Mouse (Mus musculus): ENCODE data around the gene Kif1b.
"Not testable (repeated sequence)": the region's sequence is repeated elsewhere in the genome, so short reads cannot be mapped to it uniquely, and the experiment has no call there.

The Kif1b gene

GRCm38 (mm10) chr4:149223453-149223852 lies 84.0 kb downstream of the Kif1b start:
- no peak for DNase-seq (ENCODE audit: low read depth in 1 of 2, low spot score in 2 of 2)

GRCm38 (mm10) chr4:149220481-149220880 lies 87.0 kb downstream of the Kif1b start:
- no peak for DNase-seq (ENCODE audit: low read depth in 1 of 2, low spot score in 2 of 2)

- DNase-seq (ENCODE audit: low read depth in 1 of 2, low spot score in 2 of 2): no peak
Measured at GRCm38 (mm10) chr4:149220042-149220473, 87.4 kb downstream of the Kif1b start.

DNA sequence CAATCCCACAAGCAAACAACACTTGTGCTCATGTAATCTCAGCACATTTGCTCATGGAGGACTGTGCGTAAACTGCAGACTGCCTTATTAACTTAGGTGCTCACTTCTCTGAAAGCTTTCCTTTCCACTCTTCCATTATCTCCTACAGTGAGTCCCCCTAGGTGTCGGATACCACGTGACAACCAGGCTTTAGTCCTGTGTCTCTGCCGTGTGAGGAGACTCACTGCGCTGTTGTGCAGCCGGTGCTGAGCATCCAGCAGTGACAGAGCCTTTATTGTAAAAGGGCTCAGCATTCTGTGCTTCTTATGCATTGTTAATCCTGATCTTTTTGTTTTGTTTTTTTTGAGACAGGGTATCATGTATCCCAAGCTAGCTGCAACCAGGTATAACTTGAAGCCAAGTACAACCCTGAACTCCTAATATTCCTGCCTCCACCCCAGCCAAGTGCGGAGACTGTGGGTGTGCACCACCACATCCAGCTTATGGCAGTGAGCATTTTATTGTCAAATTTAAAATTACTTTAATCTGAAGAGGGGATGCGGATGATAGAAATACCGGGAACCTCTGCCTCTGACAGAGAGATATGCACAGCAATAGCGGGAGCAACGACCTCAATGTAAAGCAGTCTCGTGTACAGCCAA lies 88.0 kb downstream of the Kif1b start:
- DNase-seq (ENCODE audit: low read depth in 1 of 2, low spot score in 2 of 2): no peak

GRCm38 (mm10) chr4:149218476-149218875 lies 89.0 kb downstream of the Kif1b start:
- DNase-seq (ENCODE audit: low read depth in 1 of 2, low spot score in 2 of 2): no peak

DNA sequence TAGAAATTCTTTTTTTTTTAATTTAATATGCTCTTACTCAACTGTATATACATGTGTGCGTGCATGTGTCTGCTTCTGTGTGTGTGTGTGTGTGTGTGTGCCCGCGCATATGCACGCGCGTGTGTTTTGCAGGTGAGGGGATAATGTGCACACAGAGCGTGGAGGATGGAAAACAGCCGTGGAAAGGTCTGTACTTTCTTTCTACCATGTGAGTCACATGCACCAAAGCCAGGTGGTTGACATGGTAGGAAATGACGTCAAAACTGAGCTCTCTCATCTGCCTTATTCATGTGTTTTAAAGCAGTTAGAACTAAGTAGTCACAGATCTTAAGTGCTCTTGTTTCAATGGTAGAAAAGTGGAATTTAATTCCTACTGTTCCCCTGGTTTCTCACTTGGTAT lies 91.5 kb downstream of the Kif1b start:
- DNase-seq (ENCODE audit: low read depth in 1 of 2, low spot score in 2 of 2): no peak

- DNase-seq (ENCODE audit: low read depth in 1 of 2, low spot score in 2 of 2): no peak
Measured at GRCm38 (mm10) chr4:149215397-149215796, 92.1 kb downstream of the Kif1b start.

DNA sequence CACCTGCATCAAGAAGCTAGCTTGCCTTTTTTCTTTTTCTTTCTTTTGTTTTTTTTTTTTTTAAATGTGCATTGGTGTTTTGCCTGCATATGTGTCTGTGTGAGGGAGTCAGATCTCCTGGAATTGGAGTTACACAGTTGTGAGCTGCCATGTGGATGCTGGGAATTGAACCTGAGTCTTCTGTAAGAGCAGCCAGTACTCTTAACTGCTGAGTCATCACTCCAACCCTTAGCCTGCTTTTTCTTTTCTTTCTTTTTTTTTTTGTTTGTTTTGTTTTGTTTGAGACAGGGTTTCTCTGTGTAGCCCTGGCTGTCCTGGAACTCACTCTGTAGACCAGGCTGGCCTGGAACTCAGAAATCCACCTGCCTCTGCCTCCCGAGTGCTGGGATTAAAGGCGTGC lies 93.0 kb downstream of the Kif1b start:
- not testable (repeated sequence) for DNase-seq (ENCODE audit: low read depth in 1 of 2, low spot score in 2 of 2)

- DNase-seq (ENCODE audit: low read depth in 1 of 2, low spot score in 2 of 2): no peak
Measured at GRCm38 (mm10) chr4:149213466-149213865, 94.0 kb downstream of the Kif1b start.

GRCm38 (mm10) chr4:149211441-149211840 lies 96.1 kb downstream of the Kif1b start:
- DNase-seq (ENCODE audit: low read depth in 1 of 2, low spot score in 2 of 2): not testable (repeated sequence)

DNA sequence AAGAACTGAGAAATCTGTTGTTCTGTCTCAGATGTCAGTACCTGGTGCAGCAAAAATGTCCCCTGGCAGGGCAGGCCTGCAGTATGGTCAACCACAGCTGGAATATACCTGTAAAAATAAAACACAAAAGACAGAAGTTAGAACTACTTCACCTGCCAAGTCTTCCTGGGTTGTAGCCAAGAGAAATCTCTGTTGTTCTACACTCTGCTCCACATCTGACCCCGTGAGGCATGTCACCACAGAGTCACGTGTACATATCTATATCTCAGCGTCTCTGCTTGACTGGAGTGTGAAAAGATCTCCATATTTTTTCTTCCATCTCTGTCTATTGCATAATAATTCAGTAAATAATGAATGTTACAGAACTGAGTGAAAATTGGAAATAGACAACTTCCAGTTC lies 105.0 kb downstream of the Kif1b start:
- DNase-seq (ENCODE audit: low read depth in 1 of 2, low spot score in 2 of 2): no peak

DNA sequence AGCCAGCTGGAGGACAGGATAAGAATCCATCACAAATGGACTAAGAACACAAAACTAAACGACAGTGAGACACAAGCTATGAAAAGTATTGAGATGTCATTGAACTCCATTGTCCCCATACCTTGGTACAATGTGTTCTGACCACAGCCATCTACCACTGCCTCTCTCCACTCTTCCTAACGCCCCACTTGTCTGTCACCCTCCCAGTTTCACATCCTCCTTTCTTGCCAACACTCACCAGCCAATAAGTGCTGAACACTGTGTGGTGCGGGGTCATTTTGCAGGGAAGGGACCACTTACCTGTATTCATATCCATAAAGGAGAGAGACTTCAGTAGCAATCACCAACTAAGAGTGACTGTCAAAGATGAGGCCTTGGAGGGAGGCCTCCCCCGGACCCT lies 106.4 kb downstream of the Kif1b start:
- DNase-seq (ENCODE audit: low read depth in 1 of 2, low spot score in 2 of 2): peak in 1 of 2 experiments; percentile 13

- DNase-seq (ENCODE audit: low read depth in 1 of 2, low spot score in 2 of 2): no peak
Measured at GRCm38 (mm10) chr4:149197180-149197579, 110.3 kb downstream of the Kif1b start.

DNA sequence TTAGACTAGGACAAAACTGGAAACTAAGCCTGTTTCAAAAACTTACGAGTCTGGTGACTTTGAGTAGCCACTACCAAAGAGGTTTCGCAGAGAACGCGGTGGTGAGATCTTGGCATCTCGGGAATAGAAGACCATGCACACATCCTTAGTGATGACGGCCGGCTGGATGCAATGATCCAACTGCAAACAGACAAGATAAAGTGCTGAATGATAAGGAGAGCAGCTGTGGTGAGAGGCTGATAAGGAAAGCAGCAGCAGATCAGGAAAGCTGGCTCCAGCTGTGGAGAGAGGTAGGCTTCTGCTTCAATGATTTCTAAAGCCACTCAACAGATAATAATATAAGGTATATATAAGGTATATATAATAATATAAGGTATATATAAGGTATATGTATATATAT lies 116.4 kb downstream of the Kif1b start:
- DNase-seq (ENCODE audit: low read depth in 1 of 2, low spot score in 2 of 2): no peak

DNA sequence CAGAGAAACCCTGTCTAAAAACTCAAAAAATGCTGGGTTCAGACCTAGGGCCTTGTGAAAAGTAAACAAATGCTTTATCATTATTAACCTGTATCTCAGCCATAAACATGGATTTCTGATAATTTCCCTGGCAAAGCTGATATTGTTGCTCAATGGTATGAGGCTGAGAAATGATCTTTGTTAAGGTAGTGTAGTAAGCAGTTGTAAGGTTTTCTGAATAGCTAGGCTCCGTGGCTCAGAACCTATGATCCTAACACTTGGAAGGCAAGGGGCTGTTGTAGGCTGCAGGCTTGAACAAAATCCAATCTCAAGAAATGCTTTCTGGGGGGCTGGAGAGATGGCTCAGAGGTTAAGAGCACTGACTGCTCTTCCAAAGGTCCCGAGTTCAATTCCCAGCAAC lies 118.9 kb downstream of the Kif1b start:
- no peak for DNase-seq (ENCODE audit: low read depth in 1 of 2, low spot score in 2 of 2)

DNA sequence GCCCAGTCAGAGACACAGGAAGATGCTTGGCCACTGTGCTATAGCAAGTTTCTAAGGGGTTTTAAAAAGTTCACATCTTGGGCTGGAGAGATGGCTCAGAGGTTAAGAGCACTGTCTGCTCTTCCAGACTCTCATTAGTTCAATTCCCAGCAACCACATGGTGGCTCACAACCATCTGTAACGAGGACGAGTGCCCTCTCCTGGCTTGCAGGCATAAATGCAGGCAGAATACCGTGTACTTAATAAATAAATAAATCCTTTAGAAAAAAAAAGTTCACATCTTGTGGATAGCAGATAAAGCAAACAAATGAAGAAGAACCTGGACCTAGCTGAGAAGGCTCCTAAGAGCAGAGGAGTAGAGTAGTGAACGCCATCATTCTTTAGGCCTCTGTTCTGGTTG lies 124.7 kb downstream of the Kif1b start:
- no peak for DNase-seq (ENCODE audit: low read depth in 1 of 2, low spot score in 2 of 2)

DNA sequence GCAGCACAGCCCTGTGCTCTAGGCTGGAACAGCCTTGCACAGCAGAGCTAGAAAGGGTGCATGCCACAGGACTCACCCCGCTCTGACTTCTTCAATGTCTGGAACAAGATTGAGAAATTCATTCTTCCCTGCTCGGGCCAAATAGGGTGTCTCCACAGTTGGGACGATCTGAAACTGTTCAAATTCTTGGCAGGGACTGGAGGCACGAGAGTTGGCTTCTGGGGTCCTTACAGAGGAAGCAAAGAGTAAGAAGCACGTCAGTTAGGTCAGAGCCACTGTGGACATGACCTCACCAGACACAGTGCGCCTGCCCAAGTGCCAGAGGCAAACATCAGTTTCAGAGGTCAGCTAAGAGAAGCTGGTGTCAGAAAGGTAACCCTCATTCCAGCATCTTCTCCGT lies 125.3 kb downstream of the Kif1b start:
- DNase-seq (ENCODE audit: low read depth in 1 of 2, low spot score in 2 of 2): no peak

- DNase-seq (ENCODE audit: low read depth in 1 of 2, low spot score in 2 of 2): no peak
Measured at GRCm38 (mm10) chr4:149179573-149179972, 127.9 kb downstream of the Kif1b start.

DNA sequence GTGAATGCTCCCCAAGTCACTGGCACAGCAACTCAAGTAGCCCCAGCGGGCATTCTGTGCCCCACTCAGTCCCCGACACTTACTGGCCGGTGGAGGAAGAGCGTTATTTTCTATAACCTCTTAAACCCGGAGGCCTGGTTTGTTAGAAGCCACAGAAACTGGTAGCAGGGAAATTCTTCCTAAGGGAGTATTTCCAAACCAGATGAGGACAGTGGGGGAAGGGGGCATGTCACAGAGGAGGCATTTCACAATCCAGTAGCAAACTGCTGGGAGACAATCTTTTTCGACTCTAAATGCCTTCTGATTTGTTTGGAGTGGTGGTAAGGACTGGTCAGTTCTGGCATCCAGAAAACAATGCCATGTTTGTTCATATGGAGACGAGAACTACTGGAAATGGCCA lies 128.3 kb downstream of the Kif1b start:
- no peak for DNase-seq (ENCODE audit: low read depth in 1 of 2, low spot score in 2 of 2)

DNA sequence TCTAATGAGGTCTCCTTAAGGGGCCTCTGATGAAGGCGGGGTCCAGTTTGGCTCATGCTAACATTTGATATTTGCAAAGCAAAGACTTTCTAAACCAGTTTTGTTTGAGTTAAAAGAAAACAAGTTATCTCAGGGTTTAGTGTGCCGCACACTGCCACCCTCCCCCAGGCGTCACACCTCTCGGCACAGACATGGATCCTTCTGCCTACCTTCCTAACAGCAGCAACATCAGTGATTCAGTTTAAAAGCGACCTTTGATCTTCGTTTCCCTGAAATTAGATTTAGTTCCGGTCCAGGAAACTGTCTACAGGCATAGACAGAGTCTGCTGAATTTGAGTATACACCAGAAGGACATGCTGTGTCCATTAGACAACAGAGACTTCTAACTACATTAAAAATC lies 129.2 kb downstream of the Kif1b start:
- DNase-seq (ENCODE audit: low read depth in 1 of 2, low spot score in 2 of 2): no peak

DNA sequence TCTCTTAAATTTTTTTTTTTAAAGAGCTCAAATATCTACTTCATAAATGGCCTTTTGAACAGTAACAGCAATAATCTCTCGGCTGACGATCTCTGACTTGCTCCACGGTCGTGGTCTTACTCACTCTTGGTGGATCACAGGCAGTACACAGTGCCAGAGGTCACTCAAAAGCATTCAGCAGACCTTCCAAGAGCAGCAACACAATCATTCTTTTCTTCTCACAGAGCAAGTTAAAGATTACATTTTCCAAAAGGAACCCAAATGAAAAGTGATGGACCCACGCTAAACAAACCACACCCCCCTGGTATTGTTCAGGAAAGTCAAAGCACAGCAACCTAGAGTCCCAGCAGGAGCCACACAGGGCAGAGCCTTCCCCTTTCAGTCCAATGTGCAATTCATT lies 130.4 kb downstream of the Kif1b start:
- DNase-seq (ENCODE audit: low read depth in 1 of 2, low spot score in 2 of 2): no peak

- no peak for DNase-seq (ENCODE audit: low read depth in 1 of 2, low spot score in 2 of 2)
Measured at GRCm38 (mm10) chr4:149176645-149177044, 130.8 kb downstream of the Kif1b start.

- DNase-seq (ENCODE audit: low read depth in 1 of 2, low spot score in 2 of 2): no peak
Measured at GRCm38 (mm10) chr4:149173661-149174060, 133.8 kb downstream of the Kif1b start.

GRCm38 (mm10) chr4:149172666-149173065 lies 134.8 kb downstream of the Kif1b start:
- no peak for DNase-seq (ENCODE audit: low read depth in 1 of 2, low spot score in 2 of 2)
